Mouse (Mus musculus): Measurements from ENCODE around the gene Hdac9.

Hdac9 gene

GRCm38 (mm10) chr12:34697981-34698380 lies 218.9 kb downstream of the Hdac9 start:
- no peak for DNase-seq (ENCODE audit: low read depth, low spot score)
- Histone ChIP-seq H3K36me3 (ENCODE audit: control insufficient read depth, insufficient read depth, low read length, poor library complexity, severe bottlenecking) (no peaks in the 10 kb centered on the region), H3K27me3 (ENCODE audit: control insufficient read depth, insufficient read depth, low read length, poor library complexity, severe bottlenecking) (no peaks in the 10 kb centered on the region)

GRCm38 (mm10) chr12:34696736-34697135 lies 220.2 kb downstream of the Hdac9 start:
- no peak for DNase-seq (ENCODE audit: low read depth, low spot score)
- H3K27me3 ChIP-seq (ENCODE audit: control insufficient read depth, insufficient read depth, low read length, poor library complexity, severe bottlenecking): no peaks in the 10 kb centered on the region
- no peaks in the 10 kb centered on the region for H3K36me3 ChIP-seq (ENCODE audit: control insufficient read depth, insufficient read depth, low read length, poor library complexity, severe bottlenecking)

GRCm38 (mm10) chr12:34688941-34689340 lies 228.0 kb downstream of the Hdac9 start:
- no peak for DNase-seq (ENCODE audit: low read depth, low spot score)
- H3K27me3 ChIP-seq (ENCODE audit: control insufficient read depth, insufficient read depth, low read length, poor library complexity, severe bottlenecking): no peaks in the 10 kb centered on the region
- no peaks in the 10 kb centered on the region for H3K36me3 ChIP-seq (ENCODE audit: control insufficient read depth, insufficient read depth, low read length, poor library complexity, severe bottlenecking)

GRCm38 (mm10) chr12:34683375-34683774 lies 233.5 kb downstream of the Hdac9 start:
- Histone ChIP-seq H3K36me3 (ENCODE audit: control insufficient read depth, insufficient read depth, low read length, poor library complexity, severe bottlenecking) (no peaks in the 10 kb centered on the region), H3K27me3 (ENCODE audit: control insufficient read depth, insufficient read depth, low read length, poor library complexity, severe bottlenecking) (no peaks in the 10 kb centered on the region)
- no peak for DNase-seq (ENCODE audit: low read depth, low spot score)

- no peaks in the 10 kb centered on the region for H3K27me3 ChIP-seq (ENCODE audit: control insufficient read depth, insufficient read depth, low read length, poor library complexity, severe bottlenecking)
- H3K36me3 ChIP-seq (ENCODE audit: control insufficient read depth, insufficient read depth, low read length, poor library complexity, severe bottlenecking): no peaks in the 10 kb centered on the region
- no peak for DNase-seq (ENCODE audit: low read depth, low spot score)
Measured at GRCm38 (mm10) chr12:34682657-34683056, 234.2 kb downstream of the Hdac9 start.

- no peaks in the 10 kb centered on the region for H3K36me3 ChIP-seq (ENCODE audit: control insufficient read depth, insufficient read depth, low read length, poor library complexity, severe bottlenecking)
- peak; percentile 33 for DNase-seq (ENCODE audit: low read depth, low spot score)
- H3K27me3 ChIP-seq (ENCODE audit: control insufficient read depth, insufficient read depth, low read length, poor library complexity, severe bottlenecking): no peaks in the 10 kb centered on the region
Measured at GRCm38 (mm10) chr12:34680576-34680975, 236.3 kb downstream of the Hdac9 start.

GRCm38 (mm10) chr12:34677110-34677509 lies 239.8 kb downstream of the Hdac9 start:
- Histone ChIP-seq H3K36me3 (ENCODE audit: control insufficient read depth, insufficient read depth, low read length, poor library complexity, severe bottlenecking) (no peaks in the 10 kb centered on the region), H3K27me3 (ENCODE audit: control insufficient read depth, insufficient read depth, low read length, poor library complexity, severe bottlenecking) (no peaks in the 10 kb centered on the region)
- no peak for DNase-seq (ENCODE audit: low read depth, low spot score)

GRCm38 (mm10) chr12:34674235-34674634 lies 242.7 kb downstream of the Hdac9 start:
- Histone ChIP-seq H3K27me3 (ENCODE audit: control insufficient read depth, insufficient read depth, low read length, poor library complexity, severe bottlenecking) (no peaks in the 10 kb centered on the region), H3K36me3 (ENCODE audit: control insufficient read depth, insufficient read depth, low read length, poor library complexity, severe bottlenecking) (no peaks in the 10 kb centered on the region)

GRCm38 (mm10) chr12:34673539-34673938 lies 243.4 kb downstream of the Hdac9 start:
- Histone ChIP-seq H3K27me3 (ENCODE audit: control insufficient read depth, insufficient read depth, low read length, poor library complexity, severe bottlenecking) (no peaks in the 10 kb centered on the region), H3K36me3 (ENCODE audit: control insufficient read depth, insufficient read depth, low read length, poor library complexity, severe bottlenecking) (no peaks in the 10 kb centered on the region)
- no peak for DNase-seq (ENCODE audit: low read depth, low spot score)

More at GRCm38 (mm10) chr12:34674235-34674634, 242.7 kb downstream of the Hdac9 start:
- DNase-seq (ENCODE audit: low read depth, low spot score): no peak

GRCm38 (mm10) chr12:34664758-34665157 lies 252.1 kb downstream of the Hdac9 start:
- Histone ChIP-seq H3K27me3 (ENCODE audit: control insufficient read depth, insufficient read depth, low read length, poor library complexity, severe bottlenecking) (no peaks in the 10 kb centered on the region), H3K36me3 (ENCODE audit: control insufficient read depth, insufficient read depth, low read length, poor library complexity, severe bottlenecking) (no peaks in the 10 kb centered on the region)
- peak; percentile 85 for DNase-seq (ENCODE audit: low read depth, low spot score)

- no peaks in the 10 kb centered on the region for H3K27me3 ChIP-seq (ENCODE audit: control insufficient read depth, insufficient read depth, low read length, poor library complexity, severe bottlenecking)
- DNase-seq (ENCODE audit: low read depth, low spot score): peak; percentile 43
- no peaks in the 10 kb centered on the region for H3K36me3 ChIP-seq (ENCODE audit: control insufficient read depth, insufficient read depth, low read length, poor library complexity, severe bottlenecking)
Measured at GRCm38 (mm10) chr12:34661378-34661777, 255.5 kb downstream of the Hdac9 start.

- no peak for DNase-seq (ENCODE audit: low read depth, low spot score)
- no peaks in the 10 kb centered on the region for H3K27me3 ChIP-seq (ENCODE audit: control insufficient read depth, insufficient read depth, low read length, poor library complexity, severe bottlenecking)
- H3K36me3 ChIP-seq (ENCODE audit: control insufficient read depth, insufficient read depth, low read length, poor library complexity, severe bottlenecking): no peaks in the 10 kb centered on the region
Measured at GRCm38 (mm10) chr12:34660027-34660426, 256.9 kb downstream of the Hdac9 start.

GRCm38 (mm10) chr12:34658568-34658967 lies 258.3 kb downstream of the Hdac9 start:
- no peaks in the 10 kb centered on the region for H3K36me3 ChIP-seq (ENCODE audit: control insufficient read depth, insufficient read depth, low read length, poor library complexity, severe bottlenecking)
- DNase-seq (ENCODE audit: low read depth, low spot score): no peak
- H3K27me3 ChIP-seq (ENCODE audit: control insufficient read depth, insufficient read depth, low read length, poor library complexity, severe bottlenecking): no peaks in the 10 kb centered on the region

GRCm38 (mm10) chr12:34658119-34658518 lies 258.8 kb downstream of the Hdac9 start:
- Histone ChIP-seq H3K36me3 (ENCODE audit: control insufficient read depth, insufficient read depth, low read length, poor library complexity, severe bottlenecking) (no peaks in the 10 kb centered on the region), H3K27me3 (ENCODE audit: control insufficient read depth, insufficient read depth, low read length, poor library complexity, severe bottlenecking) (no peaks in the 10 kb centered on the region)
- peak; percentile 49 for DNase-seq (ENCODE audit: low read depth, low spot score)

- no peaks in the 10 kb centered on the region; the same call in 1 of the 2 replicates for H3K27me3 ChIP-seq (ENCODE audit: control insufficient read depth, insufficient read depth, low read length, poor library complexity, severe bottlenecking)
- no peaks in the 10 kb centered on the region for H3K36me3 ChIP-seq (ENCODE audit: control insufficient read depth, insufficient read depth, low read length, poor library complexity, severe bottlenecking)
- DNase-seq (ENCODE audit: low read depth, low spot score): no peak
Measured at GRCm38 (mm10) chr12:34653615-34654014, 263.3 kb downstream of the Hdac9 start.

- H3K27me3 ChIP-seq (ENCODE audit: control insufficient read depth, insufficient read depth, low read length, poor library complexity, severe bottlenecking): no peaks in the 10 kb centered on the region; the same call in 1 of the 2 replicates
Measured at GRCm38 (mm10) chr12:34648753-34649152, 268.1 kb downstream of the Hdac9 start.

More at GRCm38 (mm10) chr12:34648753-34649152, 268.1 kb downstream of the Hdac9 start:
- no peaks in the 10 kb centered on the region for H3K36me3 ChIP-seq (ENCODE audit: control insufficient read depth, insufficient read depth, low read length, poor library complexity, severe bottlenecking)
- no peak for DNase-seq (ENCODE audit: low read depth, low spot score)
